Mouse (Mus musculus): ENCODE measurements around the gene Pklr. TPM values are rescaled to one million over a fixed set of nuclear protein-coding genes. Genes with fewer than 3 reads are reported as not detected.

The Pklr gene
- 0.24 TPM in 1 of 2 replicates, not detected in the other for polyA plus RNA-seq (2015; fragmentation: Nextera tagmentation; extraction: Ambion mirVana)

DNA sequence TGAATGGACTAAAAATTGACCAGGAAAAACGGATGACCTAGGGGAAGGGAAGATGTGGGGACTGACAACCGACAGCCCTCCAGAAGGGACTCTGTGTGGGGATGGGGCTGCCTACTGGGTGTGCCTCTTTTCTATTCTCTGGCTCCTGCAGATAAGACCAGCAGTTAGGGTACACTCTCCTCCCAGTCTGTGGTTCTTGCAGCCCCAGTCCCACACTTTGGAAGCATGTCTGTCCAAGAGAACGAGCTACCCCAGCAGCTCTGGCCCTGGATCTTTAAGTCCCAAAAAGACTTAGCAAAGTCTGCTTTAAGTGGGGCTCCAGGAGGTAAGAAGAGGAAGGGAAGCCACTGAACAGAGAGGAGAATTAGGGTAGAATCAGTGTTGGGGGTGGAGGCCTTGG lies at the start of gene Pklr:
Pklr (plus strand) TSS at position 185 of the 400 bp plus-strand sequence.
- WGBS, result 60% methylated on average over 3 of the region's 3 CpGs
- Histone ChIP-seq H3K4me1 (replicated peaks) (peaks cover 9% of the 10 kb centered on the region), H3K27me3 (peaks cover 7% of the 10 kb centered on the region; the same call in 1 of the 2 replicates), H3K4me3 (replicated peaks) (no peak within 1 kb of the TSS), H3K36me3 (no peaks in the 10 kb centered on the region), H3K9me3 (no peaks in the 10 kb centered on the region), H3K4me2 (replicated peaks) (no peak within 1 kb of the TSS), H3K9ac (replicated peaks) (no peak within 1 kb of the TSS), H3K27ac (no peak within 1 kb of the TSS)
- no peak for ATAC-seq

DNA sequence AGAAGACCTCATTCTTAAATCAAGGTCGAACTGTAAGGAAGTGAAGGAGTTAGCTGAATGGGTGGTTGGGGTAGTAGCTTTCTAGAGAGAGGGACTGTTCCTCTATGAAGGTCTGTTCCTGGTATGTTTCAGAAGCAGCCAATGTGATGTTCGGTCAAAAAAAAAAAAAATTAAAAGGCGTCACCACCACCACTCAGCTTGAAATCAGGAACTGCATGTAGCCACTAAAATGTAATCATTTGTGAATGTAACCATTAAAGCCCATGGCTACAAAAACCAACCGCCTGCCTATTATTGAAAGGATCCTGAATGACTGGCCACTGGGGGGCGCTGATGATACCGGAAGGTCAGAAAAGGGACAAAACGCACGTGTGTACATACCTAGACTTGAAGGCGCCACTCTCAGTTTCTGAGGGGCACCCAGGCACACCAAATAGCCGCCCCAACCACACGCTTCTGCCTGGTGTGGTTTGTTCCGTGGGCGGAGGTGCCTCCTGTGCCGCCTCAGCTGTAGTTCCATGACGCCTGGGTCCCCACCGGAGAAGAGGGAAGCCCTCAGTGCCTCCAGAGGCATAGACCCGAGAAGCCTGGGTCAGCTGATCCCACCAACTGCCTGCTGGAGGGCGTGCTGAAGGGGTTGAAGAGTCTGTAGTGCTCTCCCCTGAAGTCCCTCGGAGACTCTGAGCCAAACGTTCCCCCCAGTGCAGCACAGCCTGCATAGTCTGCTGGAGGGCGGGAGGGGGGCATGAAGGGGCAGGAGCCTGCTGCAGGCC lies 48.4 kb upstream of the Pklr start:
- H3K36me3 ChIP-seq, result peaks cover 53% of the 10 kb centered on the region
- WGBS, result 35% methylated on average over 21 of the region's 21 CpGs
- no peaks in the 10 kb centered on the region for H3K9me3 ChIP-seq
- H3K27me3 ChIP-seq, result peaks cover 25% of the 10 kb centered on the region
- no peak for ATAC-seq
- H3K4me2 ChIP-seq (replicated peaks), result no peak overlapping the region; the same call in 1 of the 2 replicates
- H3K4me1 ChIP-seq (replicated peaks), result peaks cover 39% of the 10 kb centered on the region
- no peak overlapping the region for H3K9ac ChIP-seq (replicated peaks)
- no peak overlapping the region for H3K27ac ChIP-seq
- H3K4me3 ChIP-seq (replicated peaks), result no peak overlapping the region

DNA sequence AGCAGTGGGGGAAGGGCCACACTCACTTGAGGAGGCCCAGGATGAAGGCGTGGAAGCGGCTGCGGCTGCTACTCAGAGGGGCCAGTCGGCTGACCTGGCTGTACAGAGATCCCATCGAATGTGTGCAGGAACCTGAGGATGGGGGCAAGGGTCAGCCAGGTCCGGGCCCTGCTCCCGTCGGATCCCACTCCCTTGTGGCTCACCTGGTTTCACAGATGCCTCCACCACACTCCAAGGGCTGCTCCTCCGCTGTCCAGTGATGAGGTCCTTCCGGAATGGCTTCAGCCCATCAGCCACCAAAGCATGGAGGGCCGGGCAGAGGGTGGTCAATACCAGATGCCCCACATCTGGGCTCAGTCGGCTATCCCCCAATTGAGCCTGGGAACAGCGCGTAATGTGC lies 47.0 kb upstream of the Pklr start:
- Histone ChIP-seq H3K36me3 (peaks cover 49% of the 10 kb centered on the region), H3K4me1 (replicated peaks) (peaks cover 41% of the 10 kb centered on the region), H3K4me3 (replicated peaks) (peak overlapping the region; percentile 74), H3K9ac (replicated peaks) (peak overlapping the region; percentile 83; the same call in 1 of the 2 replicates), H3K27me3 (peaks cover 25% of the 10 kb centered on the region), H3K9me3 (no peaks in the 10 kb centered on the region), H3K27ac (no peak overlapping the region), H3K4me2 (replicated peaks) (peak overlapping the region; percentile 94)
- 66% methylated on average over 14 of the region's 14 CpGs for WGBS
- ATAC-seq, result no peak

DNA sequence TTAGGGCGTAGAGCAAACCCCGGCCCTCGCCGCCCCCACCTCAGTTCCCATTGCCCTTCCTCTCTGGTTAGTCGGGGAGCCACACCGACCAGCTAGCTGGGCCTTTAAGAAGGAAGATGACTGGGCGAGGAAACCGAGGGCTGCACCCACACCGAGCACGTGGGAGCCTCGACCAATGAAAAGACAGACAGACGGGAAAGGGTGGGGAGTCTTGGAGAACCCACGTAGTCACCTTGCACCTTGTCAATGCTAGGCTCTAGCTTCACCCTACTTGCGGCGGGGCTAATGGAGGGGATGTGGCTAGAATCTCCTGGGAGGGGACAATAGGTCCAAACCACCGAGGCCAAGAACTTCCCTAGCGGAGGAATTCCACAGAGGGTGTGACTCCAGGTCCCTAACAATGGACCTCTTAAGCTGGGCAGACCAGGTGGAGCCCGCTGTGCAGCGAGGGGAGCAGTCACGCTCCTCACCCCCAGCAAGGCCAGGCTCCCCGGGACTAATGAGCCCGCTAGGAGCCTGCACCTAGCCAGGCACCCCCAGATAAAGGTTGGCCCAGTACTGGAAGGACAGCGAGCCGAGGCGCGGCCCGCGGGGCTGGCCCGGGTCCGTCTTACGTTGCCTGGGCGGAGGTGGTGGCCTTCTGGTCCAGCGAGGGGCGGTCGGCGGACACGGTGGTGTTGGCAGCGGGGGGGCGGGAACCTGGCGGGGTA lies 45.9 kb upstream of the Pklr start:
- peak; percentile 67 for ATAC-seq
- H3K4me2 ChIP-seq (replicated peaks), result peak overlapping the region; percentile 94
- peaks cover 25% of the 10 kb centered on the region for H3K27me3 ChIP-seq
- peaks cover 48% of the 10 kb centered on the region for H3K36me3 ChIP-seq
- H3K27ac ChIP-seq, result peak overlapping the region; percentile 81
- H3K4me1 ChIP-seq (replicated peaks), result peaks cover 41% of the 10 kb centered on the region
- H3K4me3 ChIP-seq (replicated peaks), result peak overlapping the region; percentile 74
- no peaks in the 10 kb centered on the region for H3K9me3 ChIP-seq
- WGBS, result 2% methylated on average over 40 of the region's 40 CpGs
- peak overlapping the region; percentile 83 for H3K9ac ChIP-seq (replicated peaks)

DNA sequence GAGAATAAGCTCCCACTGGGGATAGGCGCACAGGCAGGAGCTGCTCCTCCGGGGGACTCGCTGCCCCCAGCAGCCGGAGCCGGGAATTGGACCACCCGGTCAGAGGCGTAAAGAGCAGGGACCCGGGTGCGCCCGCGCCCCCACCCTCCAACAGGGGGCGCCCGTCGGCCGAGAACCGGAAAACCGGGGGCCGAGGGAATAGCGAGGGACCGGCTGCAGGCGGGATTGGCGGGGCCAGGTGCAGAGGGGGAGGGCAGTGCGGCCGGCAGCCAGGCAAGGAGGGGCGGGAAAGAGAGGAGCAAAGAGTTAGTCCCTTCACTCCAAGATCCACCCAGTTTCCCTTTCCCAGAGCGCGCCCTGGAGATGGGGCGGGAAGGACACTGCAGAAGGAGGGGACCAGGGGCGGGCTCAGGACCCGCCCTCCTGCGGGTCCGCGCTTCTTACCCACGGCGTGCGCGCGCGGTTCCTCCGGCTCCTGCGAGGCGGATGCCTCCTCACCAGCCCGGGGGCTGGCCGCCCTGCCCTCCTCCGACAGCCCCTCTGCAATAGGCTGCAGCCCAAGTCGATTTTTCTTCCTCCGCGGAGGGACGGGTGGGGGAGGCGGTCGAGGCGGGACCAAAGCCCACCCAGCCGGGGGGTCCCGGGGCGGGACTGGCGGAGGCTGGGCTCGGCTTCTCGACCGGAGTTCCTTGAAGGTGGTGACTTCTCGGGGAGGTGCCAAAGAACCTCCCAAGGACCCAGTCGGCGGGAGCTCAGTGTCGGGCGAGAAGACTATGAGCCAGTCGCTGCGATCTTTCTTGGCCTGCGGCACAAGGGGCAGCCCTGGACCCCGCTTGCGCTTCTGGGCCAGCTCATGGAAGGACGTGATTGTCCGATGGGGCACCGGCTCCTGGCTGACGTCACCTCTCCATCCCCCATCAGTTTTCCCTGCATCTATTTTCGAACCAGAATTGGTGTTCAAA lies 45.0 kb upstream of the Pklr start:
- ATAC-seq, result peak; percentile 51
- under 1% methylated on average over 69 of the region's 74 CpGs for WGBS
- H3K27ac ChIP-seq, result peak overlapping the region; percentile 81
- H3K4me3 ChIP-seq (replicated peaks), result peak overlapping the region; percentile 74
- peak overlapping the region; percentile 83 for H3K9ac ChIP-seq (replicated peaks)
- peak overlapping the region; percentile 94 for H3K4me2 ChIP-seq (replicated peaks)
- H3K27me3 ChIP-seq, result peaks cover 25% of the 10 kb centered on the region
- peaks cover 53% of the 10 kb centered on the region for H3K36me3 ChIP-seq
- H3K4me1 ChIP-seq (replicated peaks), result peaks cover 41% of the 10 kb centered on the region
- no peaks in the 10 kb centered on the region for H3K9me3 ChIP-seq

DNA sequence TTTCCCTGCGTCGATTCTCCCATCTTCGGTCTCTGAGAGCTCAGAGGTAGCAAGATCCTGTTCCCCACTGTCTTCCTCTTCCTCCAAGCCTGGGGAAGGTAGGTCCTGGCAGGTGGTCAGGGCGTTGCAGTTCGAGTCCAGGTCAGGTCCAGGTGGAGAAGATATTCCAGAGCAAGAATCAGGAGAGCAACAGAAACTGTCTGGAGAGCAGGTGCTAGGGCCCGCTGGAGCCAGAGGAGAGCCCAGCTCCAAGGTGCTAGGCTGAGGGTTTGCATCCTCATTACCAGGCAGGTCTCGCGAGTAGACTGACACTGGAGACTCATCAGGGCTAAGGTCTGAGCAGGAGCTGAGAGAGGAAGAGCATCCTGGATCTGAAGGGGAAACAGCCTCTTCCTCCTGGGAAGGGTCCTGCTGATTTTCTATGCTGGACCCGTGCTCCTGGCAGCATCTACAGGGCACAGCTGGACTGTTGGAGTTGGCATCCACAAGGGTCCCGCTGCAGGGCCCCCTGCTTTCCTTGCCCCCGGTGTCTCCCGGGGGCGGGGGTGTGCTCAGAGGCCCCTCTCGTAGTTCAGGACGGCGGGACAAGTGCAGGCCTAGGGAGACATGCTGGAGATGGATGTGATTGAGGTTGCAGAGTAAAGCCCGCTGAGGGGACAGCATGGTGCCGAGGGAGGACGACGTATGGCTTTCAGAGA lies 44.0 kb upstream of the Pklr start:
- Histone ChIP-seq H3K4me1 (replicated peaks) (peaks cover 41% of the 10 kb centered on the region), H3K4me2 (replicated peaks) (peak overlapping the region; percentile 94), H3K9ac (replicated peaks) (peak overlapping the region; percentile 83), H3K27me3 (peaks cover 25% of the 10 kb centered on the region), H3K27ac (peak overlapping the region; percentile 81), H3K9me3 (no peaks in the 10 kb centered on the region), H3K36me3 (peaks cover 54% of the 10 kb centered on the region), H3K4me3 (replicated peaks) (peak overlapping the region; percentile 74)
- WGBS, result 8% methylated on average over 20 of the region's 20 CpGs
- ATAC-seq, result no peak

DNA sequence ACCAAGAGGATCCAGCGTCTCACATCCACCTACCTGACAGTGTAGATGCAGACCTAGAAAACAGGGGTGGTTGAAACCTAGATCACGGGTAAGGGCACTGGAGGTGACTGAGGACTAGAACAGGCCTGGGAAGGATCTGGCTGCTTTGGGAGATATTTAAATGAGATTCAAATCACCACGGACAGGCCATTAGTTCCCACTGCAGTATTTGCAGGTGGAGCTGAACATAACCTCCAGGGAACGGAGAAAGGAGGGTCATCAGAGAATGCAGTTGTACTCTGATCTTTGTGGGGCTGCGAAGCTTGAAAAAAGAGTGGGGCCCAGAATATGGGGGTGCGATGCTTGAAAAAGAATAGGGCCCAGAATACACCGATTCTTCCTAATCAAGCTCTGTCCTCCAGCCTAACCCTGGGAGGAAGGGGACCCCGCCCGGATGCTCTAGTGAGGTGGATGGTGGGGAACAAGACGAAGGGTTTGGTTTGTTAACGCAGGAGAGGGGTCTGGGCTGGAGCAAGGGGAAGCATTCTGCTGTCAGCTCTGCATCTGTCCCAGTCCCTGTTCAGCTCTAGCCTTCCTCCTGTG lies 43.3 kb upstream of the Pklr start:
- Histone ChIP-seq H3K27me3 (peaks cover 25% of the 10 kb centered on the region), H3K9me3 (no peaks in the 10 kb centered on the region), H3K4me3 (replicated peaks) (peak overlapping the region; percentile 74), H3K4me2 (replicated peaks) (peak overlapping the region; percentile 94), H3K4me1 (replicated peaks) (peaks cover 36% of the 10 kb centered on the region), H3K36me3 (peaks cover 54% of the 10 kb centered on the region), H3K9ac (replicated peaks) (peak overlapping the region; percentile 83), H3K27ac (peak overlapping the region; percentile 81)
- ATAC-seq, result peak; percentile 46
- WGBS, result 14% methylated on average over 11 of the region's 11 CpGs

DNA sequence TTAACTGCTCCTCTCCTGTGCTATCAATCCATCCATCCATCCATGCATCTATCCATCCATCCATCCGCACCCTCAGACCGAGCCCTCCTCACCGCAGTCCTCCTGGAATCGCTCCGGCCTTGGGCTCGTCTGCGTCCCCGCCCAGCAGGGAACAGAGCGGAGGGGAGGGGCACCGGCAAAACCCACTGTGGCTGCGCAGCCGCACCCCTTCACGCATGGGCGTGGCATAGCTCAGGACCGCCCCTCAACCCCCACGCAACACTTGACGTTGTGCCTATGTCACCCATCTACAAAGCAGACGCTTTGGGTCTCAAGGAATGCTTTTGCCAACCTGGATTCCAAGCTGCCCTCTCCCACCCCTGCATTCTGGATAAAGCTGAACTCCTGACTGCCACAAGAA lies 42.8 kb upstream of the Pklr start, which contains the start of gene Rusc1:
Rusc1 (minus strand) TSS at position 137 of the 400 bp plus-strand sequence.
- peak within 1 kb of the TSS; percentile 74 for H3K4me3 ChIP-seq (replicated peaks)
- H3K27me3 ChIP-seq, result peaks cover 20% of the 10 kb centered on the region
- H3K27ac ChIP-seq, result peak within 1 kb of the TSS; percentile 81
- H3K9me3 ChIP-seq, result no peaks in the 10 kb centered on the region
- peaks cover 32% of the 10 kb centered on the region for H3K4me1 ChIP-seq (replicated peaks)
- WGBS, result 2% methylated on average over 18 of the region's 18 CpGs
- H3K4me2 ChIP-seq (replicated peaks), result peak within 1 kb of the TSS; percentile 94
- peak; percentile 83 for ATAC-seq
- H3K36me3 ChIP-seq, result peaks cover 54% of the 10 kb centered on the region
- H3K9ac ChIP-seq (replicated peaks), result peak within 1 kb of the TSS; percentile 83

DNA sequence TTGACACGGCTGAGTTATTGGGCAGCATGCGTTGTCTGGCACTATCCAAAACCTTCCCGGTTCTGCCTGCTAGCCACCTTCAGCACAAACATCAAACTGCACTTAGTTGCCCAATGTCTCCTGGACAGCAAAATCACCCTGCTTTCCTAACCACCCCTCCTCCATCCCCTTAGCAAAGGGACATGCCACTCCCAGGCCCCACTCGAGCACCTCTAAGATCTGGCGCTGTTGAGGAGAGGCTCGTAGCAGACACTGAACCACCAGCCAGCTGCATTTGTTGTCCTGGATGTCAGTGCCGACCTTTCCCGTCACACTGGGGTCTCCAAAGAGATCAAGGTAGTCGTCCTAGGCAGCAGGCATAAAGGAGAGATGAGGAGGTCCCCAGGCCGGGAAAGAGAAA lies 41.9 kb upstream of the Pklr start:
- Histone ChIP-seq H3K4me2 (replicated peaks) (no peak overlapping the region), H3K27me3 (peaks cover 11% of the 10 kb centered on the region), H3K27ac (0 out of 2 replicates have a peak overlapping the region, but pooled peaks have one; percentile 81), H3K36me3 (peaks cover 54% of the 10 kb centered on the region), H3K4me1 (replicated peaks) (peaks cover 30% of the 10 kb centered on the region), H3K4me3 (replicated peaks) (no peak overlapping the region), H3K9ac (replicated peaks) (no peak overlapping the region), H3K9me3 (no peaks in the 10 kb centered on the region)
- ATAC-seq, result no peak
- 84% methylated on average over 10 of the region's 10 CpGs for WGBS

DNA sequence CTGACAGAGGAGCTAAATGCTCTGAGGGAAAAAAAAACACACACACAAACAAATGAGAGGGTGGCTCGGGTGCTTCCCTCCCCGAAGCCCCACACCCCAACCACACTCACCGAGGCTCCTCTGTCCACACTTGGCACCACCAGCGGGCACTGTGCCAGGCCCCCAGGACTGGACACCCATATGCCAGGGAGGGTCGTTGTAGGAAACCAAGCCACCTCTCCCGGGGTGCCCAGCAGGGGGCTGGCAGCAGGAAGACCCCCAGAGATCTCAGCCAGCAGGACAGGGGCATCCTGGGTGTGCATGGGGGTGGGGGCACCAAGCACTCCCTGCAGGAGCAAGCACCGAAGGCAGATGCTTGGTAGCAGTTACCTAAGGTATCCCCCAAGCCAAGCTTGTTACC lies 35.1 kb upstream of the Pklr start, which contains the start of gene Gm43738:
Gm43738 (minus strand) TSS at position 289 of the 400 bp plus-strand sequence.
- peaks cover 40% of the 10 kb centered on the region for H3K36me3 ChIP-seq
- H3K4me2 ChIP-seq (replicated peaks), result peak within 1 kb of the TSS; percentile 86

More for the DNA sequence above, 35.1 kb upstream of the Pklr start, which contains the start of gene Gm43738:
- no peaks in the 10 kb centered on the region for H3K27me3 ChIP-seq
- H3K9me3 ChIP-seq, result no peaks in the 10 kb centered on the region
- peak within 1 kb of the TSS; percentile 73 for H3K27ac ChIP-seq
- H3K4me3 ChIP-seq (replicated peaks), result peak within 1 kb of the TSS; percentile 74
- peak within 1 kb of the TSS; percentile 82 for H3K9ac ChIP-seq (replicated peaks)
- 50% methylated on average over 7 of the region's 7 CpGs for WGBS
- no peak for ATAC-seq
- peaks cover 33% of the 10 kb centered on the region for H3K4me1 ChIP-seq (replicated peaks)

All from midbrain, embryonic 13.5 days (tissue).